Mouse (Mus musculus): ENCODE data around the gene Cebpb. TPM values are rescaled to one million over a fixed set of nuclear protein-coding genes. Genes with fewer than 3 reads are reported as not detected.

The Cebpb gene
- total RNA-seq, 4 experiments from 2014 or later, result 75.3 to 167 (median 96.4) TPM

GRCm38 (mm10) chr2:167665972-167666713 is 22.6 kb upstream of the Cebpb start:
- DNase-seq (ENCODE audit: low spot score in 2 of 2), result no peak

- no peak for DNase-seq (ENCODE audit: low spot score in 2 of 2)
Measured at GRCm38 (mm10) chr2:167668426-167668825, 20.3 kb upstream of the Cebpb start.

- DNase-seq (ENCODE audit: low spot score in 2 of 2), result no peak
Measured at GRCm38 (mm10) chr2:167669398-167669797, 19.3 kb upstream of the Cebpb start.

- DNase-seq (ENCODE audit: low spot score in 2 of 2), result no peak
Measured at GRCm38 (mm10) chr2:167671101-167671633, 17.5 kb upstream of the Cebpb start.

GRCm38 (mm10) chr2:167672212-167672685 is 16.5 kb upstream of the Cebpb start:
- DNase-seq (ENCODE audit: low spot score in 2 of 2), result no peak

GRCm38 (mm10) chr2:167675120-167675909 is 13.4 kb upstream of the Cebpb start:
- no peak for DNase-seq (ENCODE audit: low spot score in 2 of 2)

- no peak for DNase-seq (ENCODE audit: low spot score in 2 of 2)
Measured at GRCm38 (mm10) chr2:167678600-167678999, 10.1 kb upstream of the Cebpb start.

- peak; percentile 68 to 69 for DNase-seq (ENCODE audit: low spot score in 2 of 2)
Measured at GRCm38 (mm10) chr2:167679902-167680430, 8.7 kb upstream of the Cebpb start.

GRCm38 (mm10) chr2:167680657-167681056 is 8.1 kb upstream of the Cebpb start:
- DNase-seq (ENCODE audit: low spot score in 2 of 2), result no peak

GRCm38 (mm10) chr2:167683721-167684120 is 5.0 kb upstream of the Cebpb start:
- no peak for DNase-seq (ENCODE audit: low spot score in 2 of 2)

- peak; percentile 95 to 97 for DNase-seq (ENCODE audit: low spot score in 2 of 2)
Measured at GRCm38 (mm10) chr2:167685137-167685536, 3.6 kb upstream of the Cebpb start.

GRCm38 (mm10) chr2:167685865-167686264 is 2.9 kb upstream of the Cebpb start:
- no peak for DNase-seq (ENCODE audit: low spot score in 2 of 2)

GRCm38 (mm10) chr2:167686382-167687249 is 2.1 kb upstream of the Cebpb start:
- no peak for DNase-seq (ENCODE audit: low spot score in 2 of 2)

- DNase-seq (ENCODE audit: low spot score in 2 of 2), result no peak
Measured at GRCm38 (mm10) chr2:167687250-167687586, 1.5 kb upstream of the Cebpb start.

- peak in 1 of 2 experiments; percentile 38 for DNase-seq (ENCODE audit: low spot score in 2 of 2)
Measured at GRCm38 (mm10) chr2:167687651-167688101, 1.0 kb upstream of the Cebpb start.

GRCm38 (mm10) chr2:167688126-167688497 is 603 bp upstream of the Cebpb start:
- peak in 1 of 2 experiments; percentile 45 for DNase-seq (ENCODE audit: low spot score in 2 of 2)

GRCm38 (mm10) chr2:167689501-167690218 is 945 bp downstream of the Cebpb start, which contains the start of gene Tmem189:
TSS of gene Tmem189 (minus strand) at chr2:167689822.
- peak; percentile 70 to 78 for DNase-seq (ENCODE audit: low spot score in 2 of 2)

- DNase-seq (ENCODE audit: low spot score in 2 of 2), result peak; percentile 78 to 82
Measured at GRCm38 (mm10) chr2:167690219-167690961, 1.7 kb downstream of the Cebpb start.

- DNase-seq (ENCODE audit: low spot score in 2 of 2), result peak; percentile 68 to 81
Measured at GRCm38 (mm10) chr2:167690962-167691311, 2.2 kb downstream of the Cebpb start.

GRCm38 (mm10) chr2:167691410-167691809 is 2.7 kb downstream of the Cebpb start:
- peak in 1 of 2 experiments; percentile 40 for DNase-seq (ENCODE audit: low spot score in 2 of 2)

All from gastrocnemius, adult 8-10 months (tissue).